Mouse (Mus musculus): Measurements from ENCODE around the gene Nmrk1.

Nmrk1 gene

DNA sequence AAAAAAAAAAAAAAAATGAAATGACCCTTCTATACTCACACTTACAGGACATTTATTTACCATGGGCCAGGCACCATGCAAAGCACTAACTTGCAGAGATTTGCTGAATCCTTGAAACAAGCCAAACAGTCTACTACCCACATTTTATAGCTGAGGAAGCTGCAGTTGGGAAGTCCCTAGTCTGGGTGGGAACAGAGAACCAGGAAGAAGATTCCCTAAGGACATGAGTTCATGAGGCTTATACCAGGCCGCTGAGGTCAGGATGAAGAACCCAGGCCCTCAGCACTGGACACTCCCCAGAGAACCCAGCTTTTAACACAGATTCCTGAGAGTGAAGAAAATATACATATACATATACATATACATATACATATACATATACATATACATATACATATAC, 14.2 kb upstream of the Nmrk1 start:
- no peak for DNase-seq (ENCODE audit: low read depth, low spot score)

DNA sequence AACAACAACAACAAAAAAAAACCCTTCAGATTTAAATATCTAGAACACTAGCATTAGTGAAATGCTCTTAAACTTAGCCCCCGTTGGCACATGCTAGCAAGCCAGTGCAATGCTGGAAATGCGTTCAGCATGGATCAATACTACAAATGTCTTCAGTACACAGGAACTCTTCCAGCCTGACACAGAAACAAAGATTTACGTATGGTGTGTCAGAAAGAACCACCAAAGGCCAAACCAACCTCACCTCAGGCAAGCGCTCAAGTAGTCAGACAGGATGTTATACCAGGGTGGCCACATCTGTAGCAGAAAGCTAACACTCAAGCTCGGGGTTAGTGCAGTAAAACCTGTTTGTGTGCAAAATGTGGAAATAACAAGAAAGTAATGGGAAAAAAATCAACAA, 12.7 kb upstream of the Nmrk1 start:
- DNase-seq (ENCODE audit: low read depth, low spot score), result no peak

DNA sequence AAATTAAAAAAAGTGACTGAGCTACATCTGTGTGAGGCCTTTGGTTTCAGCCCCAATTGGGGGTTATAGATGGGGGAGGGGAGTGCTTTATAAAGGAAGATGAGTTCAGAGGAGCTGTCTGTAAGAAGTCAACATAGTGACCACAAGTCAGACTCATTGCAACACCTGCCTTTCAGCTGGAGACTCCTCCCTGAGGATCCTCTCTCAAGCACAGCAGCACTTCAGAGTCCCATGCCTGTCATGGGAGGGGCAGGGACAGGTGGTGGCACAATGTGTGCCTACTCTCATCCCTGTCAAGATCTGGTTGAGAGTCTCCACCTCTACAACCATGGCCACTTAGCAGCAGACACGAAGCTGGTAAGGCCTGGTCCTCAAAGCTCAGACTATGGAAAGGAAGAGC, 12.1 kb upstream of the Nmrk1 start:
- DNase-seq (ENCODE audit: low read depth, low spot score), result no peak

DNA sequence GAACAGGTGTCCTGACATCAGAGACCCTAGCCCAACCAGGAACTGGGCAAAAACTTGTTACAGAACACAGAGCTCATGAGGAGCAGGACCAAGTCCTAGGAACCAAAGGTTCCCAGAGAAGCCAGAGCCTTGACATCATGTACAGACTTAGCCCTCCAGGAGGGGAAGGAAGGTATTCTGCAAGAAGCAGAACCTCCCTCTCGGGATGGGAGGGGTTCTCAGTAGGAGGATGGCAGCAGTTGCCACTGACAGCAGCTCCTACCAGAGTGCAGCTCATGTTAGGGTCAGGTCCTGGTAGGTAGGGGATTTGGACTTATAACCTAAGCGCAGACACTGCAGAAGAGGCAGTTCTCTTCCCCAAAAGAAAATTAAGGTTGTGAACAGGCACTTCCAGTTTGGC, 7.9 kb upstream of the Nmrk1 start:
- no peak for DNase-seq (ENCODE audit: low read depth, low spot score)

DNA sequence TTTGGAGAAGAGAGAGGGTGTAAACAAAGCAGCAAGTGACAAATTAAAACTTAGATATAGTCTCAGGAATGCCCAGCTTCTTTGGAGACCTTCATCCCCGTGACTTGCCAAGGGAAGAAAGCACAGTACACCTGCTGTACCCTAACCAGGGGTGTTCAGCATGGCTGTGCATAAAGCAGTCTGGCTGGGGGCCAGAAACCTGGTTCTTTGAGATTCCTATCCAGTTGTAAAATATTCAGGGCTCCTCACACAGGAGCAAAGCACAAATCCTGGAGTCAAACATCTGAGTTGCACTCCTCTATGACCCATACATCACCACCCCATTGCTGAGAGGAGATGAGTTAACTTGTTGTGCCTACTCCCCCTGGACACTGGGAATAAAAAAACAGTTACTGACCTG, 2.2 kb upstream of the Nmrk1 start:
- no peak for DNase-seq (ENCODE audit: low read depth, low spot score)

DNA sequence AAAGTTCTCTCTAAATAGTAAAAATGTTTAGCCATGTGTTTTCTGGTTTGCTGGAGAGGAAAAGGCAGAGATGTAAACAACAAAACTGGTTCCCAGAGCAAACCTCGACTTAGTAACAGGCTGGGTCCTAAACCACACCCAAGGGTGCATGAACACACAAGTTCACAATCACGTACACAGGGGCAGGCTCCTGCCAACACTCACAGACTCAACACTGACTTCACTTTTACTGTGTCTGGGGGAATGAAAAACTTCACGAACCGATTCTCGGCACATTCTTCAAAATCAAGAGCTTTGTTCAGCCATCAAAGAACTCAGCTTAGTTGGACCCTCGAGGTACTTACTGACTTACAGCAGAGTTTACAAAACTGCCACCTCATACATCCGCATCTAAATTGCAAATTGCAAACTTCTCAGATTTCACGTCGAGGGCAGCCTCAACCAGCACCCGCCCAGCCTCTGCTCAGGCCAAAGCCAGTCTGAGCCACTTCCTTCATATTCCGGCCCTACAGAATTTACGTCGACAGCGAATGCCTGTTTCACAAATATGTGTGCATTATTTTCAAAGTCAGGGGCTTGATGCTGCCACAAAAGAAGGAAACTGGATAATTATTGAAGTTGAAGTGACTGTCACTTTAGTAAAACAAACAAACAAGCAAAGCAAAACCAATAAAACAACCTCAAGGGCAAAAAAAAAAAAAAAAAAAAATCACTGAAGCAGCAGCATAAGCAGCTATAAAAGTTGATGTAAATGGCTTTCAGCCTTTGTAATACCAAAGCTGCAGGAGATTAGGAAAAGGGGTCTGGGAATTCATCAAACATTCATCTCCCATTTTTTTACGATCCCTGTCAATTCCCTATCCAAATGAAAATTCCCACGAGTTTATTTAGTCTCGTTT, 1.3 kb upstream of the Nmrk1 start:
- no peak for DNase-seq (ENCODE audit: low read depth, low spot score)

DNA sequence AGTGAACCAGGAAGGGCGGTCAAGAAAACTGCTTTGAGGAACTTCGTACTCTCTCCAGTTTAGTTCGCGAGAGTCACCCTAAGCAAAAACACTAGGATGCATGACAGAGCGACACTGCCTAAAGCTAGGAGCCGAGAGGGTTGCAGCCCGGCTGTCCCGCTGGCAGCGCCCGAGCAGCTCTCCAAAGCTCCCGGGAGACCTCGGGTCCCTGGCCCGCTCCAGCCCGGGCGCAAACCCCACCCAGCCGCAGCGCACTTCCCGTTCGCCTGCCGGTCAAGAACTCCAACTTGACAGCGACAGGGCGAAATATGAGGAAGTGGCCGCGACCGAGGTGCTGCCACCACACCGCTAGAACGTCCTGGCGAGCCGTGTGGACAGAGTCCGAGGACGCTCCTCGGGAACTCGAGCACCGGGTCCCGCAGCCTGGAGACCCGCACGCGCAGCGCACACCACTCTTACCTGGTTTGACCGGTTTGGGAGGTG, 548 bp upstream of the Nmrk1 start:
- no peak for DNase-seq (ENCODE audit: low read depth, low spot score)

DNA sequence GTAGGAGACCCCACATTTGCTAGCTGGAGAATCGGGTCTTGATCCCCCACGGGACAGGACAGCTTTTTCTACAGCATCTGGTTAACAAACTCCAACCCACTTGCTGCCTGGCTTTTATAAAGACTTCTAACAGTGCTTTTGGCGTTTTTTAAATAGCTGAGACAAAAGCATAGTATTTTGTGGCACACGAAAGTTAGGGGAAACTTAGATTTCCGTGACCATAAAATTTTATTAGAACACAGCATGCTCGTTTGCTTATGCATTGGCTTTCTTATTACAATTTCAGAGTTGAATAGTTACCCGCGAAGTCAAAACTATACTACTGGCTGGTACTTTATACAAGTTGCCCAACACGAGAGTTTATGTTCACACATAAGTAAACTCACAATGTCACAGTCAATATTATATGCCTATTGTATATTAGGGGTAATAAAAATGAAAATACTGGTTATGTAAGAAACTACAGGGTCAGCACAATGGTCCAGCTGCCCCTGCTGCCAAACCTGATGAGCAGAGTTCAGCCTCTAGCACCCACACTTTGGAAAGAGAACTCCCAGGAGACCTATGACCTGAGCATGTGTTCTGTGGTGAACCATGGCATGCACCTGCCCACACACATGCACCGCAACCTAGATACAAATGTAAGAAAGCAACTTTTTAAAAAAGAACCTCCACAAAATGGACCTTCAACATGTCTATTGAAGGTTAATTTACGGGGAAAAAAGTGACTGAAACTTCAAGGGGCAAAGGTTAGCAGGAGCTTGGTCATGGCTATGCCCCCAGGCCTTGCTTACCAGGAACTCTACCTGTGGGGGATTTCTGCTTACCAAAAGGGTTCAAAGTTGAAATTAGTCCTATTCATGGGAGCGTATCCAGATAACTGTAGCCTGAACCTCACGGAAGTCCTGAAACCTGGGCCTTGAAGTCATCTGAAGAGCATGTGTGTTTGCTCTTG, 758 bp downstream of the Nmrk1 start:
- no peak for DNase-seq (ENCODE audit: low read depth, low spot score)

DNA sequence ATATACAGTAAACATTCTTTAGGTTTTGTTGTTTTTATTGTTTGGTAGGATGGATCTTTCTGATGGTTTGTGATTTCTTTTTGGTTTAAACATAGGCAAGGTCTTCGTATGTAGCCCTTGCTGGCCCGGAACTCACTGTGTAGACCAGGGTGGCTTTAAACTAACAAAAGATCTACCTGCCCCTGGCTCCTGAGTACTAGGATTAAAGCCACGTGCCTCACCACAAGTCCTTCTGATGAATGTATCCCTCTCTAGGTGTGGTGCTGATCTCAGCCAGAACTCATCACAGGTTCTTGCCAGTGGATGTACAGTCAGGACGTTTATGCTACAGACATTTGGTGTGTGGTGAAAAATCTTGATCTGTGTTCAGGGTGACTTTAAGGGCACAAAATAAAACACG, 6.2 kb downstream of the Nmrk1 start:
- no peak for DNase-seq (ENCODE audit: low read depth, low spot score)

DNA sequence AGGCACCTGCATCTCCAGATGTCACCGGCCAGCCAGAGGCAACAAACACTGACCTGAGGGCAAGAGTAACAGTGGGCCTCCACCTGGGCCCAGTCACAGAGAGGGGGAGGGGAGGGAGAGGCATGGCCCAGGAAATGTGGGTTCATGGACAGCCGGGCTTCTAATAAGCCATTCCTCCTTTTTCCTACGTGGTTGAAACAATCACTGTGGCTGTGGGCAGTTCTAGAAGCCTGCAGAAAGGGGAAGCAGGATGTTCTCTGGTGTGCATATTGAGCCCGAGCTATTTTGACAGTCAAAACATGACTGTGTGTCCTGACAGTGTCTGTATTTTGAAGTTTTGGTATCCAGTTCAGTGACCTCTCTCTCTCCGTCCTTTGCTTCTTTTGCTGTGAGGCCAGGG, 7.2 kb downstream of the Nmrk1 start:
- DNase-seq (ENCODE audit: low read depth, low spot score), result no peak

DNA sequence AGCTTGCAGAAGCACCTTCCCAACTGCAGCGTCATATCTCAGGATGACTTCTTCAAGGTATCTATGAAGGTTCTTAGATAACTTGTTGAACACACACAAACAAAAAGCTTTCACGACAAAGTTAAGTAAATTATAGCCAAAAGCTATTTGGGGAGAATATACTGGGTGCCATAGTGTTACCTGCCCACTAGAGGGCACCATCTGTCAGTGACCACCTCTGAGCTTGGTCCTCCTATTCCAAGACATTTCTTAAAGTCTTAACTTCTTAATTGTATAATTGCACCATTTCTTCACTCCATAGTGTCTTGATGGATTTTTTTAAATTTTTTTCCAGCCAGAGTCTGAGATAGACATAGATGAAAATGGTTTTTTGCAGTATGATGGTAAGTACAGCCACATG, 7.8 kb downstream of the Nmrk1 start:
- no peak for DNase-seq (ENCODE audit: low read depth, low spot score)

DNA sequence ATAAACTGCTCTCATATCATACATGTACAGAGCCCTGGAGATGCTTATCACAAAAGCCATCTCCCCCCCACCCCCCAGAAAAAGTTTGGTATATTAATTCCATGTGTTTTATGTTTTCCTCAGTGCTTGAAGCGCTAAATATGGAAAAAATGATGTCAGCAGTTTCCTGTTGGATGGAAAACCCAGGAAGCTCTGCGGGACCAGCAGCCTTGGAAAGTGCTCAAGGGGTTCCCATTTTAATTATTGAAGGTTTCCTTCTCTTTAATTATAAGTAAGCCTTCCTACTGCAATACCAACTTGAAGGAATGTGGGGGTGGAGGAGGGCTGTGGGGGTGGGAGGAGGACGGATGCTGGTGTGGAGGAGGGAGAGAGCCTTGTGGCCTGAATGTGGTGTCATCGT, 9.3 kb downstream of the Nmrk1 start:
- no peak for DNase-seq (ENCODE audit: low read depth, low spot score)

DNA sequence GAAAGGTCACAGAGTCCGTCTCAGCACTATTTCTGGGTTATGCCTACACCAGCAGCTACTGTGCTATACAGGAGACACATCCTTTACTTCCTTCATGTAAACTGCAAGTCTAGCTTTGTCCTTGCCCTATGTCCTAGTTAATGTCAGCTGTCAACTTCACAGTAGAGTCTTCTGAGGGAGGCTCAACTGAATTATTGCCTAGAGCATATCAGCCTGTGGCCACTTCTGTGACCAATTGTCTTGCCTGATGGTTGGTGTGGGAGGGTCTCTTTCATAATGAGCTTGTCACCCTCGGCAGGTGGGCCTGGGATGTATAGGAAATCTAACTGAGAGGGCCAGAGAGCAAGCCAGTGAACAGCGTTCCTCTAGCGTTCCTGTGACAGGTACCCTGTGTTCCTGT, 11.7 kb downstream of the Nmrk1 start:
- DNase-seq (ENCODE audit: low read depth, low spot score), result no peak

DNA sequence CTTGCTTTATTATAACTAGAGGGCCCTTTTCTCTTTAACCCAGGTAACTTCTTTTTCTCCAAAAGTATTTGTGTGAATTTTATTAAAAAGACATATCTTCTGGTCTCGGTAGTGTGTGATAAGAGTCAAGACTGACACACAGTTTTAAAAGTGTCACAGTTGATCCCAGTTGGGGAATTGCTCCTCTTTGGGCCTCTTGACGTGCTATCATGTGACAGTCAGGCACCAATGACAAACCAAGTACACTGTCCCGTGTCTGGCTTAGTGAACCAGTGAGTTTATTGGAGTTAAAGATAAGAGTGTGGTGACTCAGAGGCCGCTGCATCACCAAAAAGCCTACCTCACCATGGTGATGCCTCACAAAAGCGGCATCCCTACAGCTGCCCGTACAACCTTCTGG, 12.3 kb downstream of the Nmrk1 start:
- DNase-seq (ENCODE audit: low read depth, low spot score), result no peak

DNA sequence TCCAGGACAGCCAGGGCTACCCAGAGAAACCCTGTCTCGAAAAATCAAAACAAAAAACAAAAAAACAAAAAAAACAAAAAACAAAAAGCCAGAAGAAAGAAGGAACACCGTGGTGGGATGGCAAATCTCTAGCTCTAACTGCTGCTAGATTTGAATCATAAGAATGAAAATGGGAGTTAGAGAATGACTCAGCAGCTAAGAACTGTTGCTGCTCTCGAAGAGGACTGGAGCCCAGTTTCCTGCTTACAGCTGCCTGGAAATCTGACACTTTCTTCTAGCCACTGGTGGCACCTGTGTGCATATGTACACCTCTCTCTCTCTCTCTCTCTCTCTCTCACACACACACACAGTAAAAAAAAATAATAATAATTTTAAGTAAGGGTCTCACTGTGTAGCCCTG, 14.6 kb downstream of the Nmrk1 start:
- no peak for DNase-seq (ENCODE audit: low read depth, low spot score)

DNA sequence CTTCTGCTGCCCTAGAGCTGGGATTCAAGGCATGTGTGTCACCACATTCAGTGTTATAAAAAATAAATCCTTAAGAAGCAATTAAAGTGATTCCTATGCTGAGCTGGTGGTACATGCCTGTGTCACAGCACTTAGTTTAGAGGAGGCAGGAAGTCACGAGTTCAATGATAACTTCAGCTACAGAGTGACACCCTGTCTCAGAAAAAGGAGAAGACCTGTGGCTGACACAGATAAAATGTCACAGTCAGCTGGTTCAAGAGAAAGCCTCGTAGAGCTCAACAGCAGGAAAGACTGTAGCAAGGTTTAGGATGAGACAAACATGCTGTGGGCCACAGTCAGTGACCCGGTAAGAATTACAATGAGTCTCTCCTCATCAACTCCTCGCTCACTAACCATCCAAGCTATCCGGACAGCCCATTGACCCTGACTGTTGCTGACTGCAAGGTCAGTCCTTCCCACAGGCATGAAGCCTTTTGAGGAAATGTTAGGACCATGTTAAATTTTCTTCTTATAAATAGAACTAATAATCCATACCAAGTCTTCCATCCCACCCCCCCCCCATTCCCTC, 15.2 kb downstream of the Nmrk1 start:
- DNase-seq (ENCODE audit: low read depth, low spot score), result no peak

DNA sequence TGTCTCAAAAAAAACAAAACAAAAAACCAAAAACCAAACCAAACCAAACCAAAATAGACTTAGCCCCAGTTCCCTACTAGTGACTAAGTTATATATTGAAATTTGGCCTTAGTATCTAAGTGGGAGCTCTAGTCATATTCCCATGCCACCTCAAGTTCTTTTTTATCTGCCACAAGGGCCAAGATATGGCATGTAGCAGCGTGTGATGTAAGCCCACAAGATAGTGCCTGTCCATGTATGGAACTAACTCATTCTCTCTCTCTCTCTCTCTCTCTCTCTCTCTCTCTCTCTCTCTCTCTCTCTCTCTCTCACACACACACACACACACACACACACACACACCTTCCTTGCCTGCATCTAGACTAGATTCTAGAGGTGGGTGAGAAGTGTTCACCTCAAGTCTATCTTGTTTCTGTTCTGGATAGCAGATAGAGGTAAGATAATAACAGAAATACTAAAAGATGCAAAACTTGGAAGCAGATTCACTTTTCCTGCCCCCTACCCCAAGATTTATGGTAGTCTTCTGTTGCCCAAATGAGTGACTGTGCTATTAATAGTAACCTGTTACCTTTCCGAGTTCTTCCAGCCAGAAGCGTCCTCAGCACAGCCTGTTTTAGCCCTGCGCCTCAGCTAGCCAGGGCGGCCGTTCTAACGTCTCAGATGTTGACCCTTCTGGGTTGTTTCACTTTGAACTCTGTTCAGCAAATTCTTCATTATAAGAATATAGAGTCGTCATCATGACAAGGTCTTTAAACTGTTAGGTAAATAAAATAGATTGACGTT, 16.2 kb downstream of the Nmrk1 start:
- no peak for DNase-seq (ENCODE audit: low read depth, low spot score)

DNA sequence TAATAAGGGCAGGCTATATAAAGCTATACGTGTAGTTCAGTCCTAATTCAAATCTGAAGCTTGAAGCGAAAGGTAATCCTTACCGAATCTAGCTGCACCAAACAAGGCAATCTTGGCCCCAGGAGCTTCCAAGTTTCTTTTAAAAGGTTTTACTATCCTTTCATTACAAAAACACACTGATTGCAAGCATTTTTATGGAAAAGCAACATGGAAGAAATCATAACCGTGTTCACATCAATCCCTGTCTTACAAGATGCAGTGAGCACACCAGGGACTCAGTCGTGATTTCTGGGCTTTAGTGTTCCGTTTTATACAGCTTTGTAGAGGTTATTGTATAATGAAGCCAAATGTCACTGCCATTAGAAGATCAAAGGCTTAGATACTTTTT, 16.8 kb downstream of the Nmrk1 start:
- no peak for DNase-seq (ENCODE audit: low read depth, low spot score)

DNA sequence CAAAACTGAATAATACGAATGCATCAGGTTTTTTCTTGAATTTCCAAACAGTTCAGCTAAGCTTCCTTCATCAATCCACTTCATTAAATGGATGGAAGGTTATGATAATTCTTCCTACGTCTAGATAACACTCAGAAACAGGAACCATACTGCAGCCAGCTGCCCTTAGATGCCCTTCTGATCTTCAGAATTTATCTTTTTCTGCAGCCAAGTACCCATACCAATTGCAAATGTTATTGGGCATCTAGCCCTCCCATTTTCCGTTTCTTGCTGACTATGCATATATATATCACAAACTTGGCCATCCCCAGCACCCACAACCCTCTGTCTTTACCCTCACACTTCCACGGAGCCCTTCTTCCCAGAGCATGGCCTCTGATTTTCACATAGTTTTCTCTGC, 18.2 kb downstream of the Nmrk1 start:
- DNase-seq (ENCODE audit: low read depth, low spot score), result no peak

DNA sequence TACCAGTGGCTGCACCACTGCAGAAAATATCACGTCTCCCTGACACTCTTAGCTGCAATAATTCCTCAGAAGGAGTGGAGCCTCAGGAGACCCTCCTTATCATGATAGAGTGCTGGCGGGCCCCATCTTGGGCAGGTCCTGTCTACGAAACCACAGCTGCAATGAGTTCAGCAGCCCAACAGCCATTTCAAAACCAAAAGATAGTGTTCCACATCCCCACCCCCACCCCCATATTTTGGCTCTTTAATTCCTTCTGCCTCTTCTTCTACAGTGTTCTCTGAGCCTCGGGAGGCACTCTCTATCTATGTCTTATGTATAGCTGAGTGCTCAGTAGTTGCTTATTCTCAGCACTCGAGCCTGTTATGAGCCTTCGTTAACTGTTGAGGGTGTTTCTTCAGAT, 18.7 kb downstream of the Nmrk1 start:
- no peak for DNase-seq (ENCODE audit: low read depth, low spot score)

DNA sequence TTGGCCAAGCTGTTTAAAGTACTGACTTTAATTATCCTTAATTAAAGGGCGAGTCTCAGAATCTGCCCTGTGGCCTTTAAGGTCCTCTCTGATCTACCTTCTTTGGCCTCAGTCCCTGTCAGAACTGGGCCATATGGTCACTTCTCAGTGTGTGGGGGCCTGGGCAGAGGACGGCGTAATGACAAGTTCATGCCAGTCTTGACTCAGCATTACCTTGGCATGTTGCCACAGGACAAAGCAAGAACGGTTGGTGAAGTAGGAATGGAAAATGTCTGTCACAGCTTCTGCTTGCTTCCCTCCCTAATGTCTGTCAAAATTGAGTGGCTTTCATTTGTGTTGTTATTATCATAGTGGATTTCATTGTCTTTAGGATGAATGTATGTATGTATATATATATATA, 20.8 kb downstream of the Nmrk1 start:
- DNase-seq (ENCODE audit: low read depth, low spot score), result no peak

DNA sequence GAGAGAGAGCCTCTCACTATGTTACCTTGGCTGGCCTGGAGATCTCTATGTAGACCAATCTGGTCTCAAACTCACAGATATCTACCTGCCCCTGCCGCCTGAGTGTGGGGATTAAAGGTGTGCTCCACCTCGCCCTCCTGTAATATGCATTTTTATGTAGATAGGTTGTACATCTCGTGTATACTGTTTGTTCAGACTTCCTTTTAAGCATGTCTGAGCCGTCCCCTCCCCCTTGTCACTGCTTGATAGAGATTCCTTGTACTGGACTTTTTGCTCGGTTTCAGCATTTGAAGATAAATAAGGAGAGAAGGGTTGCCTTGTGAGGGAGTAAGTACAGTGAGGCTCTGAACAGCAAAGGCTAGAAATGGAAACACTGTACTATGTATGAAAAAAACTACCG, 21.3 kb downstream of the Nmrk1 start:
- no peak for DNase-seq (ENCODE audit: low read depth, low spot score)
